Comparison of ENCODE assay signal across 24 mouse cellular contexts in the genomic region with DNA sequence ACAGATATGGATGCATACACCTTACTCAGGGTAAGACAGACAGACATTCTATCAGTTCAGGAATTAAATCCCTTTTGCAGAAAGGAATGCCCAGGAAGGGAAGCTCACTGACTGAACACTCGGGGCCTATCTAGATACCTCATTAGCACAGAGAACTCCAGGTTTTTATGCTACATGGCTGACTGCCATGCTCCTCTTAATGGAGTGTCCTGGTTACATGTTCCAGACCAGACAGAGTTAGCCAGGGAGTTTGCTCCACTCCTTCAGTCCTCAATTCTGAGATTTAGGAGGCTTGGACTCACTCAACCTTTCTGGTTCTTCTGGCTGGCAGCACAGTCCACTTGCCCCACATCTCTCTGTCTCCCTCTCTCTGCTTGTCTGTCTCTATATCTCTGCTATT.
DNase-seq lines count a peak whose midpoint lies in the region; ATAC-seq and TF ChIP-seq lines count a peak whose summit lies in the region.
"Had no signal": no experiment of that assay in that cellular context is flagged by ENCODE, and none has a peak within 500 bp of the region (broad histone marks: within the 10 kb centered on the region; RNA-seq: fewer than 3 reads in every experiment).

No protein-coding gene starts in this region.

- no peak for TF ChIP-seq EP300 in lung, postnatal 0 days (IDR thresholded peaks at IDR 0.05)

- no peak overlapping the region for H3K27ac ChIP-seq in lung, postnatal 0 days (ENCODE audit: low read length)
- H3K27ac ChIP-seq in kidney, embryonic 16.5 days (ENCODE audit: low read length): no peak overlapping the region
- H3K27ac ChIP-seq: embryonic facial prominence, embryonic 15.5 days; forebrain, embryonic 10.5 days; gastrocnemius, adult 2 months; heart, adult 2 months; heart, embryonic 15.5 days; hindbrain, embryonic 13.5 days had no signal

- H3K9me3 ChIP-seq in lung, postnatal 0 days (ENCODE audit: low read length): no peaks in the 10 kb centered on the region
- no peaks in the 10 kb centered on the region for H3K9me3 ChIP-seq in kidney, embryonic 16.5 days (ENCODE audit: low read length)
- H3K9me3 ChIP-seq: embryonic facial prominence, embryonic 15.5 days; forebrain, embryonic 10.5 days; heart, embryonic 15.5 days; hindbrain, embryonic 13.5 days had no signal

- no peak overlapping the region for H3K9ac ChIP-seq in lung, postnatal 0 days (replicated peaks; ENCODE audit: low read depth)
- no peak overlapping the region for H3K9ac ChIP-seq in kidney, embryonic 16.5 days (replicated peaks; ENCODE audit: low read length)
- H3K9ac ChIP-seq: embryonic facial prominence, embryonic 15.5 days; heart, embryonic 15.5 days; hindbrain, embryonic 13.5 days had no signal

- DNase-seq in lung, adult 18-20 months: peak; percentile 4 to 26
- no peak for DNase-seq in lung, adult 2 months
- peak; percentile 31 for DNase-seq in lung, postnatal 0 days (ENCODE audit: low spot score)
- DNase-seq in lung, postnatal 36 days: peak; percentile 26
- no peak for DNase-seq in adrenal gland, adult 2 months
- DNase-seq: adrenal gland, postnatal 25 days; cerebellum, adult 2 months; cerebellum, postnatal 10 days; embryo, embryonic 11 days; gastrocnemius, adult 2 months; gastrocnemius, postnatal 36 days; heart, adult 2 months; heart, postnatal 14 days had no signal

- no peak overlapping the region for H3K4me3 ChIP-seq in lung, adult 2 months (replicated peaks; ENCODE audit: extremely low read depth, low read depth, low read length)
- H3K4me3 ChIP-seq in lung, postnatal 0 days (ENCODE audit: low read depth, low read length): no peak overlapping the region
- no peak overlapping the region for H3K4me3 ChIP-seq in kidney, embryonic 16.5 days (ENCODE audit: low read length)
- H3K4me3 ChIP-seq: embryonic facial prominence, embryonic 15.5 days; erythroblast, embryonic 14.5 days; forebrain, embryonic 10.5 days; gastrocnemius, adult 2 months; heart, adult 2 months; heart, embryonic 15.5 days; hindbrain, embryonic 13.5 days had no signal

- no peaks in the 10 kb centered on the region for H3K4me1 ChIP-seq in lung, adult 2 months (ENCODE audit: control insufficient read depth, insufficient read depth, low read length)
- H3K4me1 ChIP-seq in lung, postnatal 0 days (ENCODE audit: insufficient read depth, low read depth, low read length): no peaks in the 10 kb centered on the region
- H3K4me1 ChIP-seq in kidney, embryonic 16.5 days (ENCODE audit: insufficient read depth, low read length): no peaks in the 10 kb centered on the region
- H3K4me1 ChIP-seq: heart, embryonic 15.5 days had no signal

- TF ChIP-seq POLR2A in lung, adult 2 months (IDR thresholded peaks at IDR 0.05; ENCODE audit: borderline replicate concordance, extremely low read depth, low read depth, low read length): no peak

- H3K4me2 ChIP-seq in lung, postnatal 0 days (replicated peaks; ENCODE audit: low read depth, low read length): no peak overlapping the region
- H3K4me2 ChIP-seq in kidney, embryonic 16.5 days (replicated peaks; ENCODE audit: low read depth, low read length): no peak overlapping the region
- H3K4me2 ChIP-seq: embryonic facial prominence, embryonic 15.5 days; heart, embryonic 11.5 days; heart, embryonic 15.5 days; hindbrain, embryonic 13.5 days had no signal

- peak; percentile 58; the same call in 1 of the 2 replicates for ATAC-seq in lung, postnatal 0 days
- ATAC-seq in kidney, embryonic 16.5 days (ENCODE audit: low FRiP score, low TSS enrichment): no peak
- ATAC-seq: activated CD4-positive, CD25-positive, alpha-beta regulatory T cell, adult 4 months; forebrain, embryonic 14.5 days; Patski had no signal

- no peaks in the 10 kb centered on the region for H3K27me3 ChIP-seq in lung, postnatal 0 days (replicated peaks; ENCODE audit: insufficient read depth, low read length)
- no peaks in the 10 kb centered on the region for H3K27me3 ChIP-seq in kidney, embryonic 16.5 days (ENCODE audit: insufficient read depth, low read length)
- H3K27me3 ChIP-seq: CH12.LX; embryonic facial prominence, embryonic 15.5 days; heart, embryonic 15.5 days; hindbrain, embryonic 13.5 days; Patski had no signal

- no peaks in the 10 kb centered on the region for H3K36me3 ChIP-seq in lung, postnatal 0 days (ENCODE audit: insufficient read depth, low read length)
- no peaks in the 10 kb centered on the region for H3K36me3 ChIP-seq in kidney, embryonic 16.5 days (ENCODE audit: insufficient read depth, low read length)
- H3K36me3 ChIP-seq: embryonic facial prominence, embryonic 15.5 days; forebrain, embryonic 10.5 days; heart, embryonic 15.5 days; hindbrain, embryonic 13.5 days had no signal

- WGBS in lung, adult 2 months: 78% methylated on average over 1 of the region's 1 CpGs
- WGBS in lung, postnatal 0 days: 65% methylated on average over 1 of the region's 1 CpGs
- WGBS in kidney, embryonic 16.5 days: 86% methylated on average over 1 of the region's 1 CpGs

- no peak for TF ChIP-seq CTCF in lung, adult 2 months (IDR thresholded peaks at IDR 0.05; ENCODE audit: insufficient read depth, low read length)
- no peak for TF ChIP-seq CTCF in lung, postnatal 0 days (IDR thresholded peaks at IDR 0.05)

Comparison
In these comparisons a context has a peak if more than half of its experiments do, and no peak if none do; other contexts are left out.
1. DNase-seq: peak in lung, adult 18-20 months (2 of 2), lung, postnatal 0 days (single experiment) and lung, postnatal 36 days (single experiment); none in lung, adult 2 months (single experiment) and adrenal gland, adult 2 months (single experiment).